Mouse (Mus musculus) spleen, adult 12 weeks (tissue): ENCODE measurements at regions not wholly inside any gene's neighbourhood (a gene's known extent, or its start where the extent isn't known, plus 50 kb on each side); places are given as distances from the start of the nearest gene placed in this dataset.

Experiments used
- DNase-seq: peaks from one replicate; pipeline ENCODE4 v3.0.0; 2022; ENCODE audit warnings: low spot score

- DNase-seq = no peak
Measured at GRCm38 (mm10) chr12:12706326-12706920, 235.3 kb downstream of the Mycn start.

- no peak for DNase-seq
Measured at GRCm38 (mm10) chr12:12701735-12702134, 240.0 kb downstream of the Mycn start.

GRCm38 (mm10) chr12:12701060-12701667 lies 240.6 kb downstream of the Mycn start:
- no peak for DNase-seq

DNA sequence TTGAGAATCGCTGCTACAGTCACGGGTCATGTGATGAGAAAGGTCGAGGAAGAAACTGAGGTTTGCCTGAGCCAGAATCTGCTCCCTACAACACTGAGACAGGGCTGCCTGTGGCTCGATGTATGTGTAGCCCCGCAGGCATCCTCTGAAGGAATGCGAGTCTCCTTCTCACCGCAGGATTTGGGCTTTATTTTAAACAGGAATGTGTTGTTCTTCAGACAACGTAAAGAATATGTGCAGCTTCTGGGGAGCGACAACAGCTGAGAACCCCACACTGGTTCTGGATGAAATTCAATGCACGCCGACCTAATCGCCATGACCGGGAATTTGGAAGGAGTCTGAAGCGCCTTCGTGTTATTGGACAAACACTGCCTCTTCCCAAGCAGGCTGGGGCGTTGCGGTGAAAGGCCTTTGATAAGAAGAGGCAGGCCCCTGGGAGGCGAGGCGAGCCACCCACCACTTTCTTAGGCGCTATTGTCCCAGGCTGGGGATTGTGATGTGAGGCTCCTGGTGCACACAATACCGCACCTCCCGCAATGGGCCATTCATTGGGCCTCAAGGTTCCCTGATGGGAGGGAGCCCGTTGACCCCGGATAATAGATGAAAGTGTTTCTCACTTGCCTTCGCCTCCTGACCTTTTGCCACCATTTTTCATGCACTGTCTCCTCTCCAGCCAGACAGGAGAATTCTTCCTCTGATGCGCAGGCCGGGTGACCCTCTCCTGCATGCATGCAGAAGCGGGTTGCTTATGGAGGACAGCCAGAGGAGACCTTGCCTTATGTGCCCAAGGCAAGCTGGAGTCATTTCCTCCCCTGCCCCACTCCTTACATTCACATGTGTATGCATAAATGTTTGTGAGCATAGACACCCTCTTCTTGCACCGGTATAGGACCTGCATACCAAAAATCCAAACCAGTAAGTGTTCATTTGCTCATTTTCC lies 247.6 kb downstream of the Mycn start:
- no peak for DNase-seq

DNA sequence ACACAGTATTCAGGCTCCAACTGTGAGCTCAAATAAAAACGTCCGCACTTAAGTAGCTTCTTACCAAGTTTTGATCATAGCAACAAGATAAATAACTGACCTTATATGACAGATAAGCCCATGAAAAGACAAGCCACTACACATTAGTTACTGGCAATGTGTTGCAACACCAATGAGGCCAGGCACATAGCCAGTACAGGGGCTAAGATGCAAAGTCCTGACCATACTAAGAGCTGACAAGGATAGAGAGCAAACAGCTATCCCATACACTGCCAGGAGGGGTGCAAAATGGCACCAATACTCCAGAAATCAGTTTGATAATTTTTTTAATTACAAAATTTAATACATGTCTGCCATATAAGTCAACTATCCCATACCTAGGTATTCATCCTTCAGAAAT lies 254.3 kb downstream of the Mycn start:
- DNase-seq = no peak

DNA sequence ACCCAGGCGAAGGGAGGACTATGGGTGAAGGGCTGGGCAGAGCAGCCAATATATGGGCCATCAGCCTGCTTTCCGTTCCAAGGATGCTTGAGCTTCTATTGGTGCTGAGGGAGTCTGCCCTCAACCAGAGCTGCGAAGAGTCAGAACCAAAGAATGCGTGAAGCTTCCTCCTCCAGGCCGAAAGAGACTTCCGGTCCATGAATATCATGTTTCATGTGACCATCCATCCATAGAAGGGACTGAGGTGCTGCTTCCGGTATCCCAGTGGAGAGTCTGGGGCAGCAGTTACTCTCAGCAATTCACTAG lies 256.5 kb downstream of the Mycn start:
- DNase-seq = no peak

DNA sequence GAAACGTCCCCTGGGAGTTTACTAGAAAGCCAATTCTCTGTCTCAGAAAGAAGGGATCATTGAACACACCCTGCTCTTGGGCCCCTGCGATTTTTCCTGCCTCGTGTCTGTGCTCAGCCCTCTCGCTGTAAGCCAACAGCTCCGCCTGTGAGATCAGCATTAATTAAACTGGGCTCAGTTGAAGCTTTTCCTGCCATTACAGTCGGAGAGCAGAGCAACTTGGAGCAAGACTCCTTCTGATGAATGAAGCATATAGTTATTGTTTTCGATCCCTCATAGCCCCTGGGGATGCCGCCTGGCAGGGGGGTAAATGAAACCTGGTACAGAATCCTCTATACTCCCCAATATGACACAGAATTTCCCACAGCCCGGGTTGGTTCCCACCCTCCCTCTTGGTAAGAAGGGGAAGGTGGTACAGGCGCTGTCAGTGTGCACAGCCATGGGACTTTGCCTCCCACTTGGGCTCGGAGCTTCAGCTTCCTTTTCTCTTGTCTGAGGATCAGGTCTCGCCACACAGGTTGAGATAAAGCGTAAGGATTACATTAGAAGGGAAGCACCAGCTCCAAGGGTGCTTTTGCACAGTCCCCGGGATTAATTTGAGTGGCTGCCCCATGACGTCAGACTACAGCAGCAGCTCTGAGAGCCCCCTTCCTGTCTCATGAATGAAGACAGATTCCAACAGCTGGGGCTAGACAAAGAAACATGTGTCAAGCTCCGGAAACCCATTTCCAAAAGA lies 257.1 kb downstream of the Mycn start:
- no peak for DNase-seq

DNA sequence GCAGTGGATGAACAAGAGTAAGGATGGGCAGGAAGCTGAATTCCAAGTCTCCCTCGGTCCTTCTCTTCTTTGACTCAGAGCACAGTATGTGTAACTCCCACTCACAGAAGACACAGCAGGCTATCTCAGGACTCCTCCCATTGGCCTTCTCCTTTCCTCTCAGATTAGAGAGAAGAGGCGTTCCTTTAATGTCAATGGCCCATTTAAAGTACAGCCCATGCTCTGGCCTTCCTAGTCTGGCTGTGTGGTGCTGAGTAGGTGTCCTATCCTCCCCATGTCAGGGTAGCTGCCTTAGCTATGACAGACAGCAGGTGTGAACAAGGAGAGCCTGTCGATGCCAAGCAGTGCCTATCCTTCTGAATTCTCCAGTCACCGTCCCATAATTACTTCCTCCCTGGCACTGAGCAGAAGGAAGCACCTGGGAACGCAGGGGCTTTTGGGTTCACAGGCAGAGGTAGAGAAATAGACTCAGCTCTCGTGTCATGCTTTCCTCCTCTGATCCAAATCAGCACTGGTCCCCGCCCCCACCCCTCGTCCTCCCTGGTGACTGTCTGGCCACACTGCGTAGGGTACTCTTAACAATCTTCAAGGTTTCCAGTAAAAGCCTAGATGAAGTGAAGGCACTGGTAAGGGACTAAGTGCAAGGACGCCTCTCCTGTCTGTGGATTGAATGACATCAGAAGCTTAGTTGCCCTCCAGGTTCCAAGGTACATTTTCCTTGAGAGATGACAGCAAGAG lies 257.8 kb downstream of the Mycn start:
- no peak for DNase-seq

- DNase-seq = no peak
Measured at GRCm38 (mm10) chr12:12681101-12681500, 260.6 kb downstream of the Mycn start.

GRCm38 (mm10) chr12:12680371-12680921 lies 261.3 kb downstream of the Mycn start:
- DNase-seq = no peak

DNA sequence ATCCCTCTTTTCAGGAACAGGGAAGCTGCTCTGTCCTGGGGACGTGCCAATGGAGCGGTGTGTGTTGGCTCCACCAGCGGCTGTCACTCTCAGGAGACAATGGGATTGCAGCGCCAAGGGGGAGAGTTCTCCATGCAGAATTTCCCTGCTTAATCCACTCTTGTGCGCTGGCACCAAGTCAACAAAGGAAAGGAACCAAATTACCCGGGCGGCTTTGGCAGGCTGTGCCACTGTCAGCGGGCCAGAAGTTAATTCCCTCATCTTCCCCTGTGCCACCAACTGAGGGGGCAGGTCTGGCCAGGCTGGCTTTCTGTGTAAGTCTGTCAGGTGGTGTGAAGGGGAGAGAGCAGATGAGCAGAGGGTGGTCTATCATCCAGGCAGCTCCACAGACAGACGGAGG lies 265.0 kb downstream of the Mycn start:
- DNase-seq = no peak

- DNase-seq = no peak
Measured at GRCm38 (mm10) chr12:12669931-12670330, 271.8 kb downstream of the Mycn start.

DNA sequence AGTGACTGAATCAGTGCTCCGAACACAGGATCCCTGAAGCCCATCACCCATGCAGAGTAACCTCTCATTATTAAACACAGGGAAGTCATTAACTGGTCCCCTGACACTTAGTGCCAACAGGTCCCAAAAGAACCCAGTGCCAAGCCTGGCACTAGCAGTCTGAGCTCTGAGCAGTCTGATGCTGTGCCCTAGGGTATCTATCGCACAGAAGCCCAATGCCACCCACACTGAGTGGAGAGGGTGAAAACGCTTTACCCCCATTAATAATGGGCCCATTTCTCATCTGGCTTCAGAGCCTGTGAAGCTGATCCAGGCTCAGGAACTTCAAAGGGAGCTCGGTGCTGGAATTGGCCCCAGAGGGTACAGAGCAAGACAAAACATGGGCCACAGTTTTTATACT lies 272.8 kb downstream of the Mycn start:
- no peak for DNase-seq

DNA sequence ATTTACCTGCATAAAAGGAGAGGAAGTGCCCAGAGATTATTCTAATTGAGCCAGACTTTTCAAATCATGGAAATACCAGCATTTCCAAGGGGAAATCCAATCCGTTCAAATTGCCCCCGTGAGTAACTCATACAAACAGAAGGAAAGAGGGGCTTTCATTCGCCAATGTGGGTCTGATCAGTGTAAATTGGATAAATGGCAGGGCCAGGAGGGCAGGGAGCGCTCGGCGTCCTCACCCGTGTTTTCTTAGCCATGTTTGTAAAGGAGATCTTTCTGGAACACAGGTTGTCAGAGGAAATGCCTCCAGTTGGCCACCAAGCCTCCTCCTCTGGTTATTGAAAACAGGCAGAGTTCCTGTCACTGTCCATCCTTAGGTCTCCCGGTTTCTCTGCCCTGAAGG lies 286.1 kb downstream of the Mycn start:
- DNase-seq = no peak

DNA sequence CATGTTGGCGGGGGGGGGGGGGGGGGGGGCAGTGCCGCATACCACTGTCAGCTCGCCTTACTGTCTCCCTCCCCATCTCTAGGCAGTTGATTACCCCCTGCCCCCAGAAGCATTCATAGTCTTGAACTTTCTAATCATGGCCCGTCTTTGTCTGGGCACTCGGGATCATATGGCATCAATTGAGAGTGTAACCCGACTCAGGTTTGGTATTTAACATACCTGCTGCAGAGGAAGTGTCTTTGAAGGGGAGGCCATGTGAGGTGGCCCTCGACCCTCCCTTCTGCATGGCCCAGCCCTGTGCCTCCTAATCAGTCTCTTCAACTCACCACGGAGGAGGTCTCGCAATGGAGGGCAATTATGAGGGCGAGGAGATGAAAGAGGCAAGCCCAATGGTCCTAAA lies 286.5 kb downstream of the Mycn start:
- DNase-seq = no peak

- no peak for DNase-seq
Measured at GRCm38 (mm10) chr12:12652361-12652760, 289.4 kb downstream of the Mycn start.

GRCm38 (mm10) chr12:12650309-12650708 lies 291.4 kb downstream of the Mycn start:
- no peak for DNase-seq

DNA sequence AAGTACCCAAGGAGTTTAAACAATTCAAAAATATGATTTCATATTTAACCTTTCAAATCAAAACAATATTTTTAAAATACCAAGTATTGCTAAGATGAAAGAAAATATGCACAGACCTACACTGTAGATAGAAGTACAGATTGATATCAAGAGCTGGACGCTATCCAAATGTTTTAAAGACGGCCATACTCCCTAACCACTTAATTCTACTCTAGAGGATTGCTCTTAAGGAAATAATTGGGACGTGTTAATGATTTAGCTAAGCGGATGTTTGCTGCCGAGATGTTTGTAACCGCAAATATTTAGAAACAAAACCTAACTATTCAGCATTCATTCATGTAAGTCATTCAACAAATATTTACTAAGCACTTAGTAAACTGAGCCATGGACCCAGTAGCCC lies 294.2 kb downstream of the Mycn start:
- no peak for DNase-seq

DNA sequence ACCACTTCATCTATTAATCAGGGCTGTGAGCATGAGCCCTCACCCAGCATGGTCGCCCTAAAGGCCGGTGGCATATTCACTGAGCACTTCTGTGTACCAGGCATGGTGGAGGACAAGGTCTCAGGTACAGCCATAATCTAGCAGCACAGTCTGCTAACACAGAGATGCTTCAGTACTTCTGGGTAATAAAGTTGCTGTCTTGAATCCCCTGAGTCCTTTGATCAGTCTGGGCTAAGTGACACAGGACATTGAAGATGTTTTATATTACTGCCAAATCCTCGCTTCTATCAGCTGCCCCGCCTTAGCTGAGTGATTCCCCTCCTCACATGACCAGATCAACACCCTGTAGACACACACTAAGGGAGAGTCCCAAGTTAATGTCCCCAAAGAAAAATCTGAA lies 296.5 kb downstream of the Mycn start:
- no peak for DNase-seq

DNA sequence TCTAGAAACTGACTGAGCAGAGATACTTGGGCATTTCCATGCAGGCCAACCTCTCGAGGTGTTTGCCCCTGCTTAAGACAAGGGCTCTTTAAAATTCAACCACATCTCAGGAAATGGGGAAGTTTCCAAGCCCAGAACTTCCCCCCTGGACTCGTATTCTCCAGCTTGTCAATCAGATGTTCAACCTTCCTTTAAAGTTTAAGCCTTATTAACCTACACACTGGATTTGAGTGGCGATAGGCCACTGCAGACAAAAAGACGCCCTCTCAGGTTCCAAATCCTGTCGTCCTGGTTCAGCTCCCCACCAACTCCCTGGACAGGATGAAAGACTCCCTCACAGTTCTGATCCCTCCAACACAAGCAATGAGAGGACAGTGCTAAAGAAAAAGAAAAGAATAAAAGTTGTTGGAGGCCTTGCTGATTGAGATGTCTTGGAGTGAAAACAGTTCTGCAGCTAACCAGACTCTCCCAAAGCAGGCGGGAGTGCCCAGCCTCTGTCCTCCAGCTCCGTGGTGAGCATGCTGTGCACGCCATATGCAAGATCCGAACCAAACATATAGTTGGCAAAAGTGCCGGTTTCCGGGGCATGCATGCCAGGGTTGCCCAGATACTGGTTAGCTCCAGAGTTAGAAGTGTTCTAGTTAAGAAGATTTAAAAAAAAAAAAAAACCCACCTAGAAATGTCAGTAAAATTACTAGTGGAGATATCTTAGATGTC lies 298.3 kb downstream of the Mycn start:
- no peak for DNase-seq

GRCm38 (mm10) chr12:12635308-12635707 lies 306.4 kb downstream of the Mycn start:
- DNase-seq = no peak
